8 mouse cellular contexts compared by ENCODE assay signal in the genomic region with DNA sequence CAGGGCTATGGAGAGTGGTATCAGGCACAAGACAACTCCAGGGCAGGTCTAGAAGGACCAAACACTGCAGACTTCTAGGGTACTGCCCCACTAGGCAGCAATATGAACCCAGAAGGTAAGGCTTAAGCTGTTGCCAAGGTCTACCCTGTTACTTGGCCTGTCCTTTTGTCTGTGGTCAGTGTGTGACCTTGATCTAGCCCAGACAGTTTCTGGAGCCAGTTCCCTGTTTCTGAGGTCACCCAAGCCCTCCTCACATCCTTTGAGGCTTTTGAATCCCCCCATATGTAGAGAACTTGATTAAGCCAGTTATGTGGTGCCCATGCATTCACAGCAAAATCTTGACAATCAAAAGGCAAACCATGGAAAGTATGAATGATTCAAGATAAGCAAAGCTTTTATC. TPM values are rescaled to one million over a fixed set of nuclear protein-coding genes. Genes with fewer than 3 reads are reported as not detected.
DNase-seq lines count a peak whose midpoint lies in the region; ATAC-seq and TF ChIP-seq lines count a peak whose summit lies in the region.

No protein-coding gene starts in this region.

- no peak for TF ChIP-seq POLR2A in testis, adult 2 months (IDR thresholded peaks at IDR 0.05; ENCODE audit: control insufficient read depth, low read depth, low read length)

- no peak for ATAC-seq in liver, embryonic 11.5 days (replicated peaks; ENCODE audit: low FRiP score)
- ATAC-seq in cerebellum, adult (ENCODE audit: insufficient number of reproducible peaks, low FRiP score, low TSS enrichment): no peak

- H3K4me1 ChIP-seq in testis, adult 2 months (ENCODE audit: control insufficient read depth, insufficient read depth, low read length): peaks cover 5% of the 10 kb centered on the region
- peaks cover 24% of the 10 kb centered on the region for H3K4me1 ChIP-seq in liver, embryonic 11.5 days (replicated peaks; ENCODE audit: control insufficient read depth, insufficient read depth, low read length)

- TF ChIP-seq CTCF in testis, adult 2 months (IDR thresholded peaks at IDR 0.05; ENCODE audit: control insufficient read depth, insufficient read depth, insufficient replicate concordance, low read depth, low read length): no peak

- H3K9me3 ChIP-seq in liver, embryonic 11.5 days (ENCODE audit: control insufficient read depth, low read length): no peaks in the 10 kb centered on the region

- peak; percentile 12 for DNase-seq in adrenal gland, postnatal 10 days
- DNase-seq in adrenal gland, adult 18-20 months (ENCODE audit: low spot score in 2 of 2): no peak
- no peak for DNase-seq in testis, postnatal 14 days (ENCODE audit: low spot score)
- DNase-seq in liver, embryonic 11.5 days (ENCODE audit: low spot score): no peak
- no peak for DNase-seq in thymus, postnatal 25 days
- DNase-seq in urinary bladder, postnatal 25 days (ENCODE audit: low spot score): no peak

- no peaks in the 10 kb centered on the region for H3K27me3 ChIP-seq in testis, adult 2 months (ENCODE audit: control insufficient read depth, insufficient read depth, low read length)
- no peaks in the 10 kb centered on the region for H3K27me3 ChIP-seq in liver, embryonic 11.5 days (replicated peaks; ENCODE audit: control insufficient read depth, insufficient read depth, low read length)

- no peak overlapping the region; the same call in 1 of the 2 replicates for H3K27ac ChIP-seq in testis, adult 2 months (ENCODE audit: control insufficient read depth, insufficient read depth, low read depth, low read length)
- H3K27ac ChIP-seq in liver, embryonic 11.5 days (ENCODE audit: low read depth, low read length): no peak overlapping the region

- H3K36me3 ChIP-seq in testis, adult 2 months (ENCODE audit: control insufficient read depth, insufficient read depth, low read length): no peaks in the 10 kb centered on the region
- peaks cover 5% of the 10 kb centered on the region; the same call in 1 of the 2 replicates for H3K36me3 ChIP-seq in liver, embryonic 11.5 days (ENCODE audit: control insufficient read depth, insufficient read depth, low read length)

- H3K4me3 ChIP-seq in testis, adult 2 months (ENCODE audit: control insufficient read depth, low read depth, low read length): peak overlapping the region; percentile 71
- H3K4me3 ChIP-seq in liver, embryonic 11.5 days (ENCODE audit: low read depth, low read length): peak overlapping the region; percentile 97

- peak overlapping the region; percentile 90 for H3K4me2 ChIP-seq in liver, embryonic 11.5 days

- H3K9ac ChIP-seq in liver, embryonic 11.5 days (ENCODE audit: low read depth, low read length): peak overlapping the region; percentile 80

RNA-seq across cellular contexts. Expression of a gene that starts 1.1 kb away (rescaled TPM):
- total RNA-seq in adrenal gland, postnatal 10 days (2021): 100 to 1,000 TPM in 1 of 2 experiments, 10 to 100 TPM in 1; 63.8 to 110 TPM
- total RNA-seq in adrenal gland, adult 18-20 months (2021): 100 to 1,000 TPM; 125 to 137 TPM
- 60.2 and 62.6 TPM in 2 replicates for polyA plus RNA-seq in testis, adult 2 months (2012; rRNA removed)
- 19.8 and 28.0 TPM in 2 replicates for polyA plus RNA-seq in liver, embryonic 11.5 days (2014; fragmentation: Nextera tagmentation; extraction: Ambion mirVana)

RNA-seq across cellular contexts. Expression of a gene that starts 24.8 kb away (rescaled TPM):
- 10 to 100 TPM; 38.4 to 44.4 TPM for total RNA-seq in adrenal gland, postnatal 10 days (2021)
- 10 to 100 TPM; 19.2 to 26.3 TPM for total RNA-seq in adrenal gland, adult 18-20 months (2021)
- polyA plus RNA-seq in testis, adult 2 months (2012; rRNA removed): 5.4 and 6.5 TPM in 2 replicates
- polyA plus RNA-seq in liver, embryonic 11.5 days (2014; fragmentation: Nextera tagmentation; extraction: Ambion mirVana): 164 and 168 TPM in 2 replicates

RNA-seq across cellular contexts. Expression of a gene that starts 39.4 kb away (rescaled TPM):
- 10 to 100 TPM; 43.6 to 51.3 TPM for total RNA-seq in adrenal gland, postnatal 10 days (2021)
- total RNA-seq in adrenal gland, adult 18-20 months (2021): 100 to 1,000 TPM in 1 of 2 experiments, 10 to 100 TPM in 1; 50.8 to 100 TPM
- polyA plus RNA-seq in testis, adult 2 months (2012; rRNA removed): 9.3 and 15.5 TPM in 2 replicates
- polyA plus RNA-seq in liver, embryonic 11.5 days (2014; fragmentation: Nextera tagmentation; extraction: Ambion mirVana): 70.5 and 76.3 TPM in 2 replicates

RNA-seq across cellular contexts. Expression of a gene that starts 40.8 kb away (rescaled TPM):
- 100 to 1,000 TPM; 123 to 140 TPM for total RNA-seq in adrenal gland, postnatal 10 days (2021)
- 100 to 1,000 TPM; 107 to 148 TPM for total RNA-seq in adrenal gland, adult 18-20 months (2021)
- 45.9 and 56.7 TPM in 2 replicates for polyA plus RNA-seq in testis, adult 2 months (2012; rRNA removed)
- 123 and 129 TPM in 2 replicates for polyA plus RNA-seq in liver, embryonic 11.5 days (2014; fragmentation: Nextera tagmentation; extraction: Ambion mirVana)

RNA-seq across cellular contexts. Expression of a gene that starts 40.8 kb away (rescaled TPM):
- 10 to 100 TPM; 30.2 to 45.4 TPM for total RNA-seq in adrenal gland, postnatal 10 days (2021)
- 10 to 100 TPM; 40.6 to 46.1 TPM for total RNA-seq in adrenal gland, adult 18-20 months (2021)
- polyA plus RNA-seq in testis, adult 2 months (2012; rRNA removed): 28.0 and 31.2 TPM in 2 replicates
- 21.9 and 23.4 TPM in 2 replicates for polyA plus RNA-seq in liver, embryonic 11.5 days (2014; fragmentation: Nextera tagmentation; extraction: Ambion mirVana)
